Mouse (Mus musculus) heart, postnatal 0 days (tissue): ENCODE measurements around the gene Trove2. TPM values are rescaled to one million over a fixed set of nuclear protein-coding genes. Genes with fewer than 3 reads are reported as not detected.

Source experiments
- ATAC-seq: fragments of 200-750 bp; cut with Nextera tagmentation; 2 replicates; pipeline ENCODE4 v1.8.0; 2017; ENCODE audit warnings: low read depth, moderate number of reproducible peaks, moderate library complexity; ENCODE audit not compliant: insufficient read depth
- DNase-seq: peaks from one replicate; pipeline ENCODE4 v3.0.0-alpha.2; 2016; ENCODE audit warnings: low spot score
- H3K27ac ChIP-seq: fragments of 300-500 bp; sonication (generic); 2 replicates; pipeline ENCODE4 v1.5.1; 2014; ENCODE audit warnings: low read depth, mild to moderate bottlenecking
- H3K27me3 ChIP-seq: fragments of 300-500 bp; sonication (generic); 2 replicates; pipeline ENCODE4 v1.6.1; 2014; ENCODE audit warnings: low read length, mixed read lengths; ENCODE audit not compliant: control insufficient read depth, insufficient read depth
- H3K36me3 ChIP-seq: fragments of 300-500 bp; sonication (generic); replicated peaks from 2 replicates; pipeline ENCODE4 v1.6.1; 2014; ENCODE audit warnings: low read length, mixed read lengths; ENCODE audit not compliant: control insufficient read depth, insufficient read depth
- H3K4me1 ChIP-seq: fragments of 300-500 bp; sonication (generic); 2 replicates; pipeline ENCODE4 v1.6.1; 2014; ENCODE audit warnings: antibody characterized with exemption; ENCODE audit not compliant: control insufficient read depth, insufficient read depth
- H3K4me2 ChIP-seq: fragments of 300-500 bp; sonication (generic); 2 replicates; pipeline ENCODE4 v1.6.1; 2014; ENCODE audit warnings: low read depth, mild to moderate bottlenecking, low read length, moderate library complexity
- H3K4me3 ChIP-seq: fragments of 300-500 bp; sonication (generic); 2 replicates; pipeline ENCODE4 v1.5.1; 2014; ENCODE audit warnings: low read depth, low read length
- H3K9ac ChIP-seq: fragments of 300-500 bp; sonication (generic); replicated peaks from 2 replicates; pipeline ENCODE4 v1.6.1; 2014; ENCODE audit warnings: low read depth, low read length, mixed read lengths
- H3K9me3 ChIP-seq: fragments of 300-500 bp; sonication (generic); replicated peaks from 2 replicates; pipeline ENCODE4 v1.6.1; 2016; ENCODE audit warnings: low read length; ENCODE audit not compliant: control insufficient read depth
- CTCF ChIP-seq: IDR thresholded peaks from 2 replicates; pipeline ENCODE4 v1.5.1; 2016; ENCODE audit warnings: antibody characterized with exemption, control low read depth, low read depth
- EP300 ChIP-seq: IDR thresholded peaks from 2 replicates; pipeline ENCODE4 v1.6.1; 2016; ENCODE audit warnings: antibody characterized with exemption, low read depth
- WGBS: fragments of 180-500 bp; shearing (Covaris S2); extraction: QIAGEN DNeasy Blood & Tissue Kit; methylation state at CpG from one replicate; pipeline ENCODE4 v1.1.7; 2014; 5-methylcytosine and 5-hydroxymethylcytosine counted together
- polyA plus RNA-seq: library from polyadenylated mRNA; unstranded; fragments of >200 nt; fragmentation: Nextera tagmentation; extraction: Ambion mirVana; gene quantifications from 2 replicates; pipeline ENCODE4 v1.2.1, GENCODE M21; 2015
- total RNA-seq: library from RNA; depleted of rRNA; stranded (reverse); fragments of >200 nt; gene quantifications from 2 replicates; pipeline ENCODE4 v1.2.3, GENCODE M21; 2014; ENCODE audit warnings: low replicate concordance

The Trove2 gene
- total and polyA plus RNA-seq, 2 experiments from 2014 or later = 8.6 to 13.1 TPM

DNA sequence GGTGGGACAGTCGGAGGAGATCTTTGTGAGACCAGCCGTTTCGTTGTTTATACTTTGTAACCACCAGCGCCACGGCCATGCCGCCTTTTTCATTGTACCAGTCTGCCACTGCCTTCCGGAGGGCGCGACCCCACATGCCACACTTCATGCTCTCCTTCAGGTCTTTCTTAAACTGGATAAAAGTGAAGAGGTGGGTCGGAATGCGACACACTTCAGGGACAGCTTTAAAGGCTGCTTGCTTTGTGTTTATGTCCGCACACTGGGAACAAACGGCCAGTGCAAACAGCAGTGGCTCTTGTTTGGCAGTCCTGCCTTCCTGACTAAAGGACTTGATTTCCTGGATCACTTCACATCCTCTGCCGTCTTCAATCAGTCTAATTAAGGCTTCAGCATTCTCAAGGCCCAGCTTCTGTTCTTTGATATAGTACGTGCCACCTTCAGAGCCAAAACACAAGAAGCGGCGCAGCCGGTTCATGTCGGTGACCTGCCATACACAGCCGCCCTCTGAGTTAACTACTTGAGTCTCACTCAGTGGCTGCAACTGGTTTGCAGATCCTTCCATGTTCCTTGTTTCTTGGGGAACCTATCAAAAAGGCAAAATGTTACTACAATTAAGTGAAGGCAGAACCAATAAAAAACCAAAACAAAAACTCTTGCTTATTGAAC lies 6.3 kb downstream of the Trove2 start:
- peaks cover 30% of the 10 kb centered on the region for H3K36me3 ChIP-seq
- no peak overlapping the region for H3K4me3 ChIP-seq
- ATAC-seq = no peak
- DNase-seq = no peak
- H3K27me3 ChIP-seq = no peaks in the 10 kb centered on the region
- no peak overlapping the region for H3K4me2 ChIP-seq
- H3K9ac ChIP-seq = no peak overlapping the region
- 0 out of 2 replicates have a peak, but pooled peaks cover 7% of the 10 kb centered on the region for H3K4me1 ChIP-seq
- no peak for TF ChIP-seq CTCF
- no peak for TF ChIP-seq EP300
- H3K27ac ChIP-seq = no peak overlapping the region
- no peaks in the 10 kb centered on the region for H3K9me3 ChIP-seq
- 81% methylated on average over 20 of the region's 20 CpGs for WGBS

DNA sequence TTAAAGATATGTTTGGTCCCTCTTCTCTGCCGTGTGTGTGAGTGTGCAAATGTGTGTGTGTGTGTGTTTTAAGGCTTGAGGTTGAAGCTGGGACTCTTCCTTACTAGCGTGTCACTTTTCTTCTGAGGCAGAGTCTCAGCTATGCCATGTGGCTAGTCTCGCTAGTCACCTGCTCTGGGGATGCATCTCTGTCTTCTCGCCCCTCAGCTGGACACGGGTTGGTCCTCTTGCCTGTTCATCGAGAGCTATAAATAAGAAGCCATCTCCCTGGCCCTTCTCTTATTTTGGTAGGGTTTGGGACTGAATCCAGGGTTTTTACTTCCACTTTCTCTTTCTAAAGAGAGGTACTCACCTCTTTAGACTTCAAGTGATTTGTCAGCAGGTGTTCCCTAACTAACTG lies 10.6 kb downstream of the Trove2 start:
- DNase-seq = no peak

DNA sequence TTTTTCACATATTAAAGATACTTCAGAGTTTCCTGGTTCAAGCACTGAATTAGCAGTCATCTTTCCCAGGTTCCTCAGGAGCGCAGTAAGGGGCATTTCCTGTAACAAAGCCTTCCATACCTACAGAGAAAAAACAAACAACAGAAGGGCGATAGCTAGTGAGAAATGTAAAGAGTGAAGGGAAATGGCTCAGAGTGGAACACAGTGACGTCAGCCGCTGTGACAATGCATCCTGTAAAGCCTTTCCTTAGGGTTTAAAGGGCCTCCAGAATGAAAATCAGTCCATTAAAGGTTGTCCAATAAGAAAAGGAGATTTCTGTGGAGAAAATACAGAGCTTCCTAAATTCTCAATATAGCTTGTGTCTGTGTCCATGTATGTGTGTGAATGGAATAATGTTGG lies 11.1 kb downstream of the Trove2 start:
- Histone ChIP-seq H3K27ac (no peak overlapping the region), H3K36me3 (peaks cover 46% of the 10 kb centered on the region), H3K9ac (no peak overlapping the region), H3K27me3 (no peaks in the 10 kb centered on the region), H3K9me3 (no peaks in the 10 kb centered on the region), H3K4me3 (no peak overlapping the region), H3K4me1 (no peaks in the 10 kb centered on the region), H3K4me2 (no peak overlapping the region)
- 67% methylated on average over 4 of the region's 4 CpGs for WGBS
- TF ChIP-seq CTCF (no peak), EP300 (no peak)
- ATAC-seq (no peak), DNase-seq (no peak)

More for the DNA sequence above, 10.6 kb downstream of the Trove2 start:
- H3K9me3 ChIP-seq = no peaks in the 10 kb centered on the region
- no peak overlapping the region for H3K4me3 ChIP-seq
- H3K4me2 ChIP-seq = no peak overlapping the region
- no peak overlapping the region for H3K27ac ChIP-seq
- no peaks in the 10 kb centered on the region for H3K27me3 ChIP-seq
- TF ChIP-seq EP300 (no peak), CTCF (no peak)
- peaks cover 42% of the 10 kb centered on the region for H3K36me3 ChIP-seq
- no peaks in the 10 kb centered on the region for H3K4me1 ChIP-seq
- no peak overlapping the region for H3K9ac ChIP-seq
- ATAC-seq = no peak
- 88% methylated on average over 6 of the region's 6 CpGs for WGBS

DNA sequence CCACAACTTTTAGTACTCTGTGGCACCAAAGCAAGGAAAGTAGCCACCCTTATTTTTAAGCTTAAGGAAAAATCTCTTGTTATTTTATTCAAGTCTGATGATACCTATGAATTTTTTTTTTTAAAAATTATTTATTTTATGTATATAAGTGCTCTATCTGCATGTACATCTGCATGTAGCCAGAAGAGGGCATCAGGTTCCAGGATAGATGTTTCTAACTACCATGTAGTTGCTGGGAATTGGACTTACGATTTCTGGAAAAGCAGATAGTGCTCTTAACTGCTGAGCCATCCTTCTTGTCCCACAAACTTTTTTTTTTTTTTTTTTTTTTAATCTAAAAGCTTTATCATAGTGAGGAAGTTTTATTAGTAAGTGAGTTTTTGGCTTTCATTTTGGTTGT lies 12.4 kb downstream of the Trove2 start:
- TF ChIP-seq CTCF (peak; percentile 23; the same call in 1 of the 2 replicates), EP300 (no peak)
- Histone ChIP-seq H3K9ac (no peak overlapping the region), H3K4me3 (no peak overlapping the region), H3K4me2 (no peak overlapping the region), H3K9me3 (no peaks in the 10 kb centered on the region), H3K27me3 (no peaks in the 10 kb centered on the region), H3K27ac (no peak overlapping the region), H3K4me1 (no peaks in the 10 kb centered on the region), H3K36me3 (peaks cover 48% of the 10 kb centered on the region)
- DNase-seq (no peak), ATAC-seq (no peak)
- WGBS = 57% methylated on average over 1 of the region's 1 CpGs

DNA sequence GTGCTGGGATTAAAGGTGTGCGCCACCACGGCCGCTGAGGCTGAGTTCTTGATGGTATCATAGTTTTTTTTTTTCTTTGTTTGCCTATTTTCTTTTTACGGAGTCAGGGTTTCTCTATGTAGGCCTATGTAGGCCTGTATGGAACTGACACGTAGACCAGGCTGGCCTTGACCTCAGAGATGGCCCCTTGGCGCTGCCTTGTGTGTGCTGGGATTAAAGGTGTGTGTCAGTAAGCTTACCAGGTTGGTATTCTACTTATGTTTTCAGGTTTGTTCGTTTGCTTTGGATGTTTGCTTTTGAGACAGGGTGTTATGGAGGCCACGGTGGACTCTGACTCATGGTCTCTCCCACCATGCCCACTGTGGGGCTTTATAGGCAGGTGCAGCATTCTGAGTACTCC lies 14.7 kb downstream of the Trove2 start:
- Histone ChIP-seq H3K4me3 (no peak overlapping the region), H3K9ac (no peak overlapping the region), H3K4me1 (no peaks in the 10 kb centered on the region), H3K27me3 (no peaks in the 10 kb centered on the region), H3K9me3 (no peaks in the 10 kb centered on the region), H3K27ac (no peak overlapping the region), H3K36me3 (peaks cover 67% of the 10 kb centered on the region), H3K4me2 (no peak overlapping the region)
- DNase-seq (no peak), ATAC-seq (no peak)
- TF ChIP-seq EP300 (no peak), CTCF (no peak)
- WGBS = 95% methylated on average over 8 of the region's 8 CpGs

DNA sequence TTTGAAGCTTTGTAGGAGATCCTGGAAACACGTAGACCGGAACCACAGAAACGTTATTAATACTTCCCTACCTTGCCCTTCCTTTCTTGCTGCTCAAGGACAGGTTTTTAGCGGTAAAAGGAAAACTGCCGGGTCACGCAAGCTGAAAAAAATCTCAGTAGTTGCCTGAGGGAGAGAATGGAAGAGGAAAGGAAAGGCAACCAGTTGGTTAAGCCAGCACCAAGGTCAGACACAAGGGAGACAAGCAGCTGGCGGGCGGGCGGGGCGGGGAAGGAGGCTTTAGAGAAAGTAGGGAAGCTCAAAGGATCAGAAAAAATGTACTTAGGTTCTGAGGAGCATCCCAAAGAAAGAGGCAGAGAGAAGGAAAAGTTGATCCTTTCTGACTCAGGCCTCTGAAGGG lies 31.0 kb downstream of the Trove2 start:
- H3K36me3 ChIP-seq = peaks cover 57% of the 10 kb centered on the region
- H3K27me3 ChIP-seq = no peaks in the 10 kb centered on the region
- TF ChIP-seq EP300 (no peak), CTCF (no peak)
- H3K4me3 ChIP-seq = no peak overlapping the region
- H3K27ac ChIP-seq = no peak overlapping the region
- no peaks in the 10 kb centered on the region for H3K4me1 ChIP-seq
- 86% methylated on average over 10 of the region's 10 CpGs for WGBS
- H3K9ac ChIP-seq = no peak overlapping the region
- no peaks in the 10 kb centered on the region for H3K9me3 ChIP-seq
- DNase-seq = no peak
- ATAC-seq = no peak
- no peak overlapping the region for H3K4me2 ChIP-seq
